Mouse (Mus musculus): ENCODE results near the gene Arhgap10. TPM values are rescaled to one million over a fixed set of nuclear protein-coding genes. Genes with fewer than 3 reads are reported as not detected.

Arhgap10 gene
- polyA plus RNA-seq, 1 experiment from 2014 or later: 26.3 TPM

DNA sequence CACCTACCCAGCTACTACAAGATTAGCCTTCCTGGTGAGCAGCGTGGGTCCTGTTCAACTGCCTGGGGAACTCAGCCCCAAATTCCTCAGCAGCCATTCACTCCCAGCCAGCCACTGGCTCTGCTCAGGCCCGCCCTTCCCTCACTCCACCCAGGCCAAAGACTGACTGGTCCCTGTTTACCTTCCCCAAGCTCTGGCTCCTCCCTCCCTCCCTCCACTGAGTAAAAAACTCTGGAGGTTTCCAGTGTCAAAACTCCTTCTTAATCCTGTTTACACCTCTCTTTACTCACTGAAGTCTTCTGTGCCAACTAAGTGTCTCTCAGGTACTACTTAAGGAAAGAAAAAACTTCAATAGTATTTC lies 38.9 kb downstream of the Arhgap10 start:
- H3K9me3 ChIP-seq (replicated peaks; ENCODE audit: control insufficient read depth, low read length): no peaks in the 10 kb centered on the region
- H3K9ac ChIP-seq (replicated peaks; ENCODE audit: low read length): no peak overlapping the region
- no peak overlapping the region for H3K27ac ChIP-seq (replicated peaks; ENCODE audit: low read depth, low read length)
- no peaks in the 10 kb centered on the region for H3K36me3 ChIP-seq (replicated peaks; ENCODE audit: control insufficient read depth, insufficient read depth, low read depth, low read length)
- ATAC-seq (replicated peaks; ENCODE audit: insufficient number of reproducible peaks, low FRiP score, low TSS enrichment, low read depth) (no peak), DNase-seq (ENCODE audit: low spot score) (no peak)
- no peaks in the 10 kb centered on the region for H3K27me3 ChIP-seq (ENCODE audit: control insufficient read depth, insufficient read depth, low read length)
- peaks cover under 1% of the 10 kb centered on the region; the same call in 1 of the 2 replicates for H3K4me1 ChIP-seq (ENCODE audit: control insufficient read depth, insufficient read depth, low read length)
- 35% methylated on average over 2 of the region's 2 CpGs for WGBS
- no peak overlapping the region for H3K4me2 ChIP-seq (ENCODE audit: low read depth, low read length)
- no peak overlapping the region for H3K4me3 ChIP-seq (ENCODE audit: low read depth, low read length)

DNA sequence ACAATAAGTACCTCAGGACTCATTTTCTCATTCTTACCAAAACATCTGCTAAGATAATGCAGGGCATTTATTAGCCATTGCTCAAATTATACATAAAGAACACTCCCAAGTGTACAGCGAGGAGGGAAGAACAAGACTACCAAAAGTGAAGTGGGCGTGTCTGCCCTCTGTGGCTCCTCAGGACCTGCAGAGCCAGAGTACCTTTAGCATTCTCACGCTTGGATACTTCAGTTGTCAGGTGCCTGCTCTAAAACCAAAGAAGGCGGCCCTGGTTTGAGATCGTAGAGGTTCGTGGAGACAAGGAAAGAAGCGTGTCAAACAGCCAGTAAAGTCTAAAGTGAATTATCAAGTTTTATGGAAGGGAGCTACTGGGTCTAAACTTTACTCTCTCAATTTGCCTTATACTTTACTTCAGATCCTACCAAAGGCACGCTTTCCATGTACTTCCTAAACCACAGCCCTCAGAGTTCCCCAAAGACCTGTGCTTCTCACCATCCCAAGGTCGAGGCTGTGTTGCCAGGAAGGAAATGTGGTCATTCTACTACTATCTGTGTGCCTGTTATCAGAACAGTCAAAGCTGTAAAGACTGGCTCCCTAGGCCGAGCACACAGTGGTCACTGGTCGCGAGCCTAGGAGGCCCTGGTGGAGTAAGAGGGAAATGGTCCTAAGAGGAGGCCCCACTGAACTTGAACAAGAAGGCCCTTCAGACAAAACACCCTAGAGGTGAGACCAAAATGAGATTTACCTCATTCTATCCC lies 39.4 kb downstream of the Arhgap10 start:
- Histone ChIP-seq H3K4me1 (ENCODE audit: control insufficient read depth, insufficient read depth, low read length) (peaks cover 3% of the 10 kb centered on the region; the same call in 1 of the 2 replicates), H3K9me3 (replicated peaks; ENCODE audit: control insufficient read depth, low read length) (no peaks in the 10 kb centered on the region), H3K36me3 (replicated peaks; ENCODE audit: control insufficient read depth, insufficient read depth, low read depth, low read length) (no peaks in the 10 kb centered on the region), H3K4me3 (ENCODE audit: low read depth, low read length) (no peak overlapping the region), H3K27ac (replicated peaks; ENCODE audit: low read depth, low read length) (no peak overlapping the region), H3K27me3 (ENCODE audit: control insufficient read depth, insufficient read depth, low read length) (no peaks in the 10 kb centered on the region), H3K4me2 (ENCODE audit: low read depth, low read length) (no peak overlapping the region), H3K9ac (replicated peaks; ENCODE audit: low read length) (no peak overlapping the region)
- DNase-seq (ENCODE audit: low spot score): no peak
- WGBS: 83% methylated on average over 12 of the region's 12 CpGs
- no peak for ATAC-seq (replicated peaks; ENCODE audit: insufficient number of reproducible peaks, low FRiP score, low TSS enrichment, low read depth)

DNA sequence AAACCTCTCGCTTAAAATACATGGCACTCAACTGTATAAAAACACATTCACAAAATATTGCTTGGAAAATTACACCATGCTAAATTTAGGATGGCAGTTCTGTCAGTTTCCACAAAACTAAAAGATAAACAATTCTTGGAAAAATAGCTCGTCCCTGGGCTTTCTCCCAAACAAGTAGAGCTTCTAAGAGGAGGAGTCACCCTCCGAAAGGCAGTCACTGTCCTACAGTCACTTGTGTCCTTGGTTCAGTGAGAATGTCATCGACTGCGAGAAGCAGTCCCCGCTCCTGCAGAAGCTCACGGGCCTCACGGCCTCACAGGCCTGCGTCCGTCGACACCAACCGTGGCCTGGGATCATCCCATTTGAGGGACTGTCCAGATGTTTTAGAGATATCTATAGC lies 40.1 kb downstream of the Arhgap10 start:
- H3K4me2 ChIP-seq (ENCODE audit: low read depth, low read length): no peak overlapping the region
- no peak overlapping the region for H3K9ac ChIP-seq (replicated peaks; ENCODE audit: low read length)
- no peak for ATAC-seq (replicated peaks; ENCODE audit: insufficient number of reproducible peaks, low FRiP score, low TSS enrichment, low read depth)
- peaks cover 3% of the 10 kb centered on the region; the same call in 1 of the 2 replicates for H3K4me1 ChIP-seq (ENCODE audit: control insufficient read depth, insufficient read depth, low read length)
- H3K9me3 ChIP-seq (replicated peaks; ENCODE audit: control insufficient read depth, low read length): no peaks in the 10 kb centered on the region
- no peak for DNase-seq (ENCODE audit: low spot score)
- H3K36me3 ChIP-seq (replicated peaks; ENCODE audit: control insufficient read depth, insufficient read depth, low read depth, low read length): no peaks in the 10 kb centered on the region
- WGBS: 82% methylated on average over 12 of the region's 12 CpGs
- H3K27ac ChIP-seq (replicated peaks; ENCODE audit: low read depth, low read length): no peak overlapping the region
- no peaks in the 10 kb centered on the region for H3K27me3 ChIP-seq (ENCODE audit: control insufficient read depth, insufficient read depth, low read length)
- no peak overlapping the region for H3K4me3 ChIP-seq (ENCODE audit: low read depth, low read length)

DNA sequence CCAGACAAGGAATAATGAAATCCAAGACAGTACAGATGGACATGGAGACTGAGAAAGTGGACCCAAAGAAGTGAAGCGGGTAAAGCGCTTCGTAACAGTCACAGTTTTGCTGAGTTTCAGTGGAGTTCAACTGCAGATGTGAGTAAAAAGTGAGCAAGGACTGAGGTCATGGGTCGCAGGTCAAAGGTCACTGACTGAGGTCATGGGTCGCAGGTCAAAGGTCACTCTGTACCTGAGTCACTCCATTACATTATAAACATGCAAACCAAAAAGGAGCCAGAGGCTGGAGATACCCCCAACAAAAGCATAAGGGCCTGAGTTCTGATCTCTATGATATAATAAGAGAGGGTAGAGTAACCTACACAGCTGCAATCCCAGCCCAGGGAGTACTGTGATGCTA lies 43.1 kb downstream of the Arhgap10 start:
- 88% methylated on average over 5 of the region's 5 CpGs for WGBS
- no peak overlapping the region for H3K9ac ChIP-seq (replicated peaks; ENCODE audit: low read length)

DNA sequence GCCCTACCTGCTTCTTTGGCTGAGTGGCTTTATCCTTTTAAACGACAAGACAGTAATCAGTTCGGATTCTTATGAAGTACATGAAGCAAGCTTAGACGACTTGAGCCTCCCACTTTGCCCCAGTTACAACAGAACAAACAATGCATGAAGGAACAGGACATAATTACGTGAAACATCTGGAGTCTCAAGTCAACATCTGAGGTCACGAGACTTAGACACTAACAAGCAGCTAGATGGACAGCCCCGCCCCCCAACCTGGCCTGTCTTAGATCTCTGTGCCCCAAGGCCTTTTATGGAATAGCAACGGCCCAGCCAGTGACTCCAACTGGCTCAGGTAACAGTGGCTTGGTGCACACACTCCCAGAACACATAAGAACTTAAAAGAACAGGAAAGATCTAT lies 44.0 kb downstream of the Arhgap10 start:
- H3K4me3 ChIP-seq (ENCODE audit: low read depth, low read length): no peak overlapping the region
- no peak overlapping the region; the same call in 1 of the 2 replicates for H3K27ac ChIP-seq (replicated peaks; ENCODE audit: low read depth, low read length)
- no peaks in the 10 kb centered on the region for H3K27me3 ChIP-seq (ENCODE audit: control insufficient read depth, insufficient read depth, low read length)
- H3K4me2 ChIP-seq (ENCODE audit: low read depth, low read length): no peak overlapping the region
- DNase-seq (ENCODE audit: low spot score): peak; percentile 63
- H3K9ac ChIP-seq (replicated peaks; ENCODE audit: low read length): no peak overlapping the region
- 31% methylated on average over 7 of the region's 7 CpGs for WGBS
- H3K4me1 ChIP-seq (ENCODE audit: control insufficient read depth, insufficient read depth, low read length): peaks cover 3% of the 10 kb centered on the region; the same call in 1 of the 2 replicates
- no peaks in the 10 kb centered on the region for H3K36me3 ChIP-seq (replicated peaks; ENCODE audit: control insufficient read depth, insufficient read depth, low read depth, low read length)
- ATAC-seq (replicated peaks; ENCODE audit: insufficient number of reproducible peaks, low FRiP score, low TSS enrichment, low read depth): no peak
- no peaks in the 10 kb centered on the region for H3K9me3 ChIP-seq (replicated peaks; ENCODE audit: control insufficient read depth, low read length)

More for the DNA sequence above, 43.1 kb downstream of the Arhgap10 start:
- Histone ChIP-seq H3K27ac (replicated peaks; ENCODE audit: low read depth, low read length) (no peak overlapping the region), H3K36me3 (replicated peaks; ENCODE audit: control insufficient read depth, insufficient read depth, low read depth, low read length) (no peaks in the 10 kb centered on the region), H3K4me1 (ENCODE audit: control insufficient read depth, insufficient read depth, low read length) (peaks cover 3% of the 10 kb centered on the region; the same call in 1 of the 2 replicates), H3K4me2 (ENCODE audit: low read depth, low read length) (no peak overlapping the region), H3K4me3 (ENCODE audit: low read depth, low read length) (no peak overlapping the region), H3K27me3 (ENCODE audit: control insufficient read depth, insufficient read depth, low read length) (no peaks in the 10 kb centered on the region), H3K9me3 (replicated peaks; ENCODE audit: control insufficient read depth, low read length) (no peaks in the 10 kb centered on the region)
- ATAC-seq (replicated peaks; ENCODE audit: insufficient number of reproducible peaks, low FRiP score, low TSS enrichment, low read depth): no peak
- no peak for DNase-seq (ENCODE audit: low spot score)

DNA sequence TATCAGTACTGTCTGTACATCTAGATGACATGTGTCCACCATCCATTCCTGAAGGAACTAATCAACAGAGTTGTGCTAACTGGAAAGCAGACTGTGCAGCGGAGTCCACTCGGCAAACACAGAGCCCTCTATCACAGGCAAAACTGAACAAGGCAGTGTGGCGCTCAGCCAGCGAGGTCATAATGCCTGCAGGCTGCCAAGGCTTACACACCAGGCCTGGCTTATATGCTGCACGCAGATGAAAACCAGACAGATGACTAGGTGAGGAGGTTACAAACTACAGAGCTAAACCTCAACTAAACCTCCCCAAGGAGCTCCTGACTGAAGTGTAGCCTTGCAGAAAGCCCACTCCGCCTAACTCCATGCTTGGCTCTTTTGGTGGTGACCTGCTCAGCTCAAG lies 44.4 kb downstream of the Arhgap10 start:
- Histone ChIP-seq H3K4me1 (ENCODE audit: control insufficient read depth, insufficient read depth, low read length) (peaks cover 3% of the 10 kb centered on the region; the same call in 1 of the 2 replicates), H3K4me2 (ENCODE audit: low read depth, low read length) (no peak overlapping the region), H3K36me3 (replicated peaks; ENCODE audit: control insufficient read depth, insufficient read depth, low read depth, low read length) (no peaks in the 10 kb centered on the region), H3K9ac (replicated peaks; ENCODE audit: low read length) (no peak overlapping the region), H3K27me3 (ENCODE audit: control insufficient read depth, insufficient read depth, low read length) (no peaks in the 10 kb centered on the region), H3K27ac (replicated peaks; ENCODE audit: low read depth, low read length) (peak overlapping the region; percentile 1; the same call in 1 of the 2 replicates), H3K9me3 (replicated peaks; ENCODE audit: control insufficient read depth, low read length) (no peaks in the 10 kb centered on the region), H3K4me3 (ENCODE audit: low read depth, low read length) (no peak overlapping the region)
- DNase-seq (ENCODE audit: low spot score) (peak; percentile 50), ATAC-seq (replicated peaks; ENCODE audit: insufficient number of reproducible peaks, low FRiP score, low TSS enrichment, low read depth) (peak; percentile 49; the same call in 1 of the 2 replicates)
- 43% methylated on average over 6 of the region's 6 CpGs for WGBS

DNA sequence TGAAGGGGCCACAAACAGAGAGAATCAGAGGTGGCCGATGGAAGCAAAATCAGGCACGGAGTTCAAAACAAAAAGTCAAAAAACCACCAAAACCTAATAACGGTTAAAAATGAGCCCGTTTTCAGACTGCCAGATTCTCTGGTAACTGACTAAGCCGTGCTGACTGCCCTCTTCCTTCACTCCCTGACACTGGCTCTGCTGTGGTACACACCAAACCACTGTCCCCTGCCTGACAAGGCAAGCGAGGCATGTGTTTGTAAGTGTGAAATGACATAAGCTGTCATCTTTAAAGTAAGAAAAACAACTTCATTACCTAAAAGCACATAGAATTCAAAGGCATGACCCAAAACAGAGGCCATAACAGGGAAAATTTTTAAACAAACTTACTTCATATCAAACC lies 56.4 kb downstream of the Arhgap10 start:
- WGBS: 87% methylated on average over 6 of the region's 6 CpGs
- ATAC-seq (replicated peaks; ENCODE audit: insufficient number of reproducible peaks, low FRiP score, low TSS enrichment, low read depth): no peak
- no peaks in the 10 kb centered on the region for H3K9me3 ChIP-seq (replicated peaks; ENCODE audit: control insufficient read depth, low read length)
- no peak overlapping the region for H3K4me2 ChIP-seq (ENCODE audit: low read depth, low read length)
- H3K36me3 ChIP-seq (replicated peaks; ENCODE audit: control insufficient read depth, insufficient read depth, low read depth, low read length): no peaks in the 10 kb centered on the region
- no peak for DNase-seq (ENCODE audit: low spot score)
- H3K27me3 ChIP-seq (ENCODE audit: control insufficient read depth, insufficient read depth, low read length): no peaks in the 10 kb centered on the region
- H3K4me3 ChIP-seq (ENCODE audit: low read depth, low read length): no peak overlapping the region
- H3K4me1 ChIP-seq (ENCODE audit: control insufficient read depth, insufficient read depth, low read length): no peaks in the 10 kb centered on the region
- no peak overlapping the region for H3K9ac ChIP-seq (replicated peaks; ENCODE audit: low read length)
- H3K27ac ChIP-seq (replicated peaks; ENCODE audit: low read depth, low read length): no peak overlapping the region

DNA sequence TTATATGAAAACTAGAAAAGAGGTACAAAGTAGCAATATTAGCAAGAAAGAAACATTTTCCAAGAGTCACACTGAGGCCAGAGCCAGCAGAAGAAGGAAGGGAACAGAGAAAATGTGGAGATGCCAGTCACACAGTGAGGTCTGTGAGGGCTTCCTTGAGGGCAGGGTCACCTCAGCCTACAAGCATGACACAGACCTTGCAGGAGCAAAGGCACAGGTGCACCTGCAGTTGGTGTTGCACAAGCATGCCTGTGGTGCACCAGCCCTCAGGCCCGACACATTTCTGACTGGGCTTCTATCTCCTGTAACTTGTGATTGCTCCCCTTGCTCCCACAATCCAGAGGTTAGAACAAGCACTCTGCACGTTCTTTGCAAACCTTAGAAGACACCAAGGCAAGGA lies 57.4 kb downstream of the Arhgap10 start:
- no peaks in the 10 kb centered on the region for H3K9me3 ChIP-seq (replicated peaks; ENCODE audit: control insufficient read depth, low read length)
- H3K27me3 ChIP-seq (ENCODE audit: control insufficient read depth, insufficient read depth, low read length): no peaks in the 10 kb centered on the region
- no peak for DNase-seq (ENCODE audit: low spot score)
- H3K27ac ChIP-seq (replicated peaks; ENCODE audit: low read depth, low read length): no peak overlapping the region
- no peaks in the 10 kb centered on the region for H3K36me3 ChIP-seq (replicated peaks; ENCODE audit: control insufficient read depth, insufficient read depth, low read depth, low read length)
- no peak overlapping the region for H3K9ac ChIP-seq (replicated peaks; ENCODE audit: low read length)
- ATAC-seq (replicated peaks; ENCODE audit: insufficient number of reproducible peaks, low FRiP score, low TSS enrichment, low read depth): no peak
- WGBS: 84% methylated on average over 2 of the region's 2 CpGs
- no peak overlapping the region for H3K4me2 ChIP-seq (ENCODE audit: low read depth, low read length)
- no peaks in the 10 kb centered on the region for H3K4me1 ChIP-seq (ENCODE audit: control insufficient read depth, insufficient read depth, low read length)
- H3K4me3 ChIP-seq (ENCODE audit: low read depth, low read length): no peak overlapping the region
